Mouse (Mus musculus): ENCODE data around the gene Mrpl48. TPM values are rescaled to one million over a fixed set of nuclear protein-coding genes. Genes with fewer than 3 reads are reported as not detected.
A peak's percentile ranks its signal among the peaks of the same experiment; 100 is the strongest.

Mrpl48 gene
- polyA plus RNA-seq, 1 experiment: 7.8 TPM

GRCm38 (mm10) chr7:100589816-100590215 is 18.3 kb downstream of the Mrpl48 start:
- Histone ChIP-seq H3K36me3 (ENCODE audit: control insufficient read depth, insufficient read depth, low read length) (no peaks in the 10 kb centered on the region), H3K4me1 (ENCODE audit: control insufficient read depth, insufficient read depth, insufficient read length, low read length) (peaks cover 2% of the 10 kb centered on the region; the same call in 1 of the 2 replicates), H3K27me3 (ENCODE audit: control insufficient read depth, insufficient read depth, low read length) (no peaks in the 10 kb centered on the region), H3K4me3 (ENCODE audit: low read depth, low read length) (no peak overlapping the region), H3K27ac (ENCODE audit: insufficient read depth, low read depth, low read length) (peak overlapping the region; percentile 82)
- no peak for TF ChIP-seq POLR2A (IDR thresholded peaks at IDR 0.05; ENCODE audit: low read depth, low read length)
- no peak for TF ChIP-seq CTCF (IDR thresholded peaks at IDR 0.05; ENCODE audit: extremely low read depth, insufficient read length, insufficient replicate concordance, low read depth, low read length)
- 11% methylated on average over 1 of the region's 1 CpGs for WGBS

- Histone ChIP-seq H3K4me1 (ENCODE audit: control insufficient read depth, insufficient read depth, insufficient read length, low read length) (peaks cover 5% of the 10 kb centered on the region; the same call in 1 of the 2 replicates), H3K27me3 (ENCODE audit: control insufficient read depth, insufficient read depth, low read length) (no peaks in the 10 kb centered on the region)
- whole genome bisulfite sequencing: under 1% methylated on average over 31 of the region's 31 CpGs
Observed at GRCm38 (mm10) chr7:100582727-100583236, 25.3 kb downstream of the Mrpl48 start.

GRCm38 (mm10) chr7:100582235-100582634 is 25.9 kb downstream of the Mrpl48 start:
- Histone ChIP-seq H3K4me1 (ENCODE audit: control insufficient read depth, insufficient read depth, insufficient read length, low read length) (peaks cover 5% of the 10 kb centered on the region; the same call in 1 of the 2 replicates), H3K4me3 (ENCODE audit: low read depth, low read length) (peak overlapping the region; percentile 75; the same call in 1 of the 2 replicates), H3K36me3 (ENCODE audit: control insufficient read depth, insufficient read depth, low read length) (0 out of 2 replicates have a peak, but pooled peaks cover 2% of the 10 kb centered on the region), H3K27me3 (ENCODE audit: control insufficient read depth, insufficient read depth, low read length) (no peaks in the 10 kb centered on the region), H3K27ac (ENCODE audit: insufficient read depth, low read depth, low read length) (no peak overlapping the region)
- no peak for TF ChIP-seq CTCF (IDR thresholded peaks at IDR 0.05; ENCODE audit: extremely low read depth, insufficient read length, insufficient replicate concordance, low read depth, low read length)
- no peak for TF ChIP-seq POLR2A (IDR thresholded peaks at IDR 0.05; ENCODE audit: low read depth, low read length)
- WGBS: 31% methylated on average over 7 of the region's 7 CpGs

More at GRCm38 (mm10) chr7:100582727-100583236, 25.3 kb downstream of the Mrpl48 start:
- no peaks in the 10 kb centered on the region for H3K36me3 ChIP-seq (ENCODE audit: control insufficient read depth, insufficient read depth, low read length)
- peak overlapping the region; percentile 75 for H3K4me3 ChIP-seq (ENCODE audit: low read depth, low read length)
- no peak for TF ChIP-seq POLR2A (IDR thresholded peaks at IDR 0.05; ENCODE audit: low read depth, low read length)
- TF ChIP-seq CTCF (IDR thresholded peaks at IDR 0.05; ENCODE audit: extremely low read depth, insufficient read length, insufficient replicate concordance, low read depth, low read length): 0 out of 2 replicates have a peak, but pooled peaks have one; percentile 5
- H3K27ac ChIP-seq (ENCODE audit: insufficient read depth, low read depth, low read length): peak overlapping the region; percentile 95

GRCm38 (mm10) chr7:100578794-100579193 is 29.3 kb downstream of the Mrpl48 start:
- WGBS: 79% methylated on average over 2 of the region's 2 CpGs
- no peak for TF ChIP-seq CTCF (IDR thresholded peaks at IDR 0.05; ENCODE audit: extremely low read depth, insufficient read length, insufficient replicate concordance, low read depth, low read length)
- TF ChIP-seq POLR2A (IDR thresholded peaks at IDR 0.05; ENCODE audit: low read depth, low read length): no peak

GRCm38 (mm10) chr7:100572704-100573103 is 35.4 kb downstream of the Mrpl48 start:
- H3K4me1 ChIP-seq (ENCODE audit: control insufficient read depth, insufficient read depth, insufficient read length, low read length): no peaks in the 10 kb centered on the region
- no peak overlapping the region for H3K27ac ChIP-seq (ENCODE audit: insufficient read depth, low read depth, low read length)
- peaks cover 10% of the 10 kb centered on the region for H3K36me3 ChIP-seq (ENCODE audit: control insufficient read depth, insufficient read depth, low read length)
- no peaks in the 10 kb centered on the region for H3K27me3 ChIP-seq (ENCODE audit: control insufficient read depth, insufficient read depth, low read length)
- no peak for TF ChIP-seq POLR2A (IDR thresholded peaks at IDR 0.05; ENCODE audit: low read depth, low read length)
- no peak for TF ChIP-seq CTCF (IDR thresholded peaks at IDR 0.05; ENCODE audit: extremely low read depth, insufficient read length, insufficient replicate concordance, low read depth, low read length)
- 85% methylated on average over 4 of the region's 4 CpGs for WGBS
- no peak overlapping the region for H3K4me3 ChIP-seq (ENCODE audit: low read depth, low read length)

More at GRCm38 (mm10) chr7:100578794-100579193, 29.3 kb downstream of the Mrpl48 start:
- Histone ChIP-seq H3K4me3 (ENCODE audit: low read depth, low read length) (no peak overlapping the region), H3K27ac (ENCODE audit: insufficient read depth, low read depth, low read length) (no peak overlapping the region), H3K4me1 (ENCODE audit: control insufficient read depth, insufficient read depth, insufficient read length, low read length) (peaks cover 5% of the 10 kb centered on the region; the same call in 1 of the 2 replicates), H3K27me3 (ENCODE audit: control insufficient read depth, insufficient read depth, low read length) (no peaks in the 10 kb centered on the region), H3K36me3 (ENCODE audit: control insufficient read depth, insufficient read depth, low read length) (peaks cover 4% of the 10 kb centered on the region; the same call in 1 of the 2 replicates)

GRCm38 (mm10) chr7:100572061-100572460 is 36.0 kb downstream of the Mrpl48 start:
- Histone ChIP-seq H3K4me3 (ENCODE audit: low read depth, low read length) (no peak overlapping the region), H3K36me3 (ENCODE audit: control insufficient read depth, insufficient read depth, low read length) (peaks cover 10% of the 10 kb centered on the region), H3K27me3 (ENCODE audit: control insufficient read depth, insufficient read depth, low read length) (no peaks in the 10 kb centered on the region), H3K27ac (ENCODE audit: insufficient read depth, low read depth, low read length) (no peak overlapping the region), H3K4me1 (ENCODE audit: control insufficient read depth, insufficient read depth, insufficient read length, low read length) (no peaks in the 10 kb centered on the region)
- TF ChIP-seq CTCF (IDR thresholded peaks at IDR 0.05; ENCODE audit: extremely low read depth, insufficient read length, insufficient replicate concordance, low read depth, low read length): no peak
- no peak for TF ChIP-seq POLR2A (IDR thresholded peaks at IDR 0.05; ENCODE audit: low read depth, low read length)
- WGBS: 86% methylated on average over 4 of the region's 4 CpGs

GRCm38 (mm10) chr7:100570930-100571715 is 37.0 kb downstream of the Mrpl48 start:
- H3K27me3 ChIP-seq (ENCODE audit: control insufficient read depth, insufficient read depth, low read length): no peaks in the 10 kb centered on the region
- H3K27ac ChIP-seq (ENCODE audit: insufficient read depth, low read depth, low read length): no peak overlapping the region
- TF ChIP-seq POLR2A (IDR thresholded peaks at IDR 0.05; ENCODE audit: low read depth, low read length) (no peak), CTCF (IDR thresholded peaks at IDR 0.05; ENCODE audit: extremely low read depth, insufficient read length, insufficient replicate concordance, low read depth, low read length) (no peak)
- H3K4me3 ChIP-seq (ENCODE audit: low read depth, low read length): no peak overlapping the region
- WGBS: 90% methylated on average over 3 of the region's 3 CpGs
- peaks cover 10% of the 10 kb centered on the region for H3K36me3 ChIP-seq (ENCODE audit: control insufficient read depth, insufficient read depth, low read length)
- no peaks in the 10 kb centered on the region for H3K4me1 ChIP-seq (ENCODE audit: control insufficient read depth, insufficient read depth, insufficient read length, low read length)
